Mouse (Mus musculus): ENCODE measurements around the gene Slc4a7. TPM values are rescaled to one million over a fixed set of nuclear protein-coding genes. Genes with fewer than 3 reads are reported as not detected.

Slc4a7 gene
- polyA plus RNA-seq, 1 experiment: 34.5 TPM

DNA sequence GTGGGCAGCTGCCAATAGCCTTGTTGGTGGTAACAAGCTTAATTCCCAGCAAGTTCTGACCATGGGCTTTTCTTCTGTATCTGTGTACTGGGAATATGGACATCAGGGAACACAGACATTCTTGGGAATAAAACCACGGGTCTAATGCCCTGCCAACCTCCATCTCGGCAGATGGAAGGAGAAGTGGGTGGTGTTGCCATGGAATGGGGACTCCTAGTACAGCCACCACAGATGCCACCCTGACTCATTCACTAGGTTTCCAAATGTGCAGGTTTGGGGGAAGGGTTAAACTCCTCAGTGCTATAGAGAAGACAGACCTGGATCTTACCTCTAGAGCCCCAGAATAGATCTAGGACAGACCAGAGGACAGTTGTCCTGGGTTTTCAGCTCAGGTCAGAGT lies 132.2 kb downstream of the Slc4a7 start:
- Histone ChIP-seq H3K27ac (ENCODE audit: insufficient read depth, low read length) (no peak overlapping the region), H3K4me3 (ENCODE audit: insufficient read depth, low read length) (no peak overlapping the region), H3K4me1 (ENCODE audit: control insufficient read depth, insufficient read depth, low read length) (peaks cover 16% of the 10 kb centered on the region)
- no peak for TF ChIP-seq POLR2A (IDR thresholded peaks at IDR 0.05; ENCODE audit: low read depth, low read length)
- no peak for TF ChIP-seq CTCF (IDR thresholded peaks at IDR 0.05; ENCODE audit: borderline replicate concordance, insufficient read depth, low read length)

DNA sequence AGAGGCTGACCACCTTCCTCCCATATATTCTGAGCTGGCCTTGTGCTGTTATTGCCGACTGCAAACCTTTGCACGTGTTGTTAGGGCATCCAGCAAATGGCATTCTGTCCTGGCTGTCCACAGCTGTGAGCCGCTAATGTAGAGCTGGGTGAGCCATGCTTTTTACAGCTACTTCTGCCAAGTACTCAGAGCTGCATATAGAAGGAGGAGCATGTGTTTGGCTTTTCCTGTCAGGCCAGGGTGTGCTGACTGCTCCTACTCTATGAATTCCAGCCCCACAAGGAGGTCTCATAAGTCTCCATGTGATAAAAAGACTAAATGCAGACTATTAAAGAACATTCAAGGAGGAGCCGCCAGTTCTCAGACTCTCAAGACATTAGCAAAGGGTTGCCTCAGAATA lies 135.5 kb downstream of the Slc4a7 start:
- peaks cover 11% of the 10 kb centered on the region for H3K4me1 ChIP-seq (ENCODE audit: control insufficient read depth, insufficient read depth, low read length)

DNA sequence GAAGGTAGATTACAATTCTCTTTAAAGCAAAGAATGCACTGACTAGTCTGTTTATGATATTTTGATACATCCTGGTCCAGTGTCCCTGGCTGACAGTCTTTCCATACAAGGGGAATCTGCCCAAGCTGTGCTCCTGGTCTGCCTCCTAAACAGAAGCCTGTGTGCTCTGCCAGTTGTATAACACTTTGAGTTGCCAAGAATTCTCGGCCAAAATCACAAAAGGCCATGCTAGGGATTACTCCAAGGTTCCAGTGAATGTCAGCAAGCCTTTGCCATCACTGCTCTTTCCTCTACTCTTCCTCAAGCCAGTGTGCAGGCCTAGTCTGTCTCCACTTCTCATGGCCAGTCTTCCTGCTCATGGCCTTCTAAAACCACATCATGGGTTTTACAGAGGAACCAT lies 136.0 kb downstream of the Slc4a7 start:
- H3K4me3 ChIP-seq (ENCODE audit: insufficient read depth, low read length): no peak overlapping the region
- TF ChIP-seq POLR2A (IDR thresholded peaks at IDR 0.05; ENCODE audit: low read depth, low read length) (no peak), CTCF (IDR thresholded peaks at IDR 0.05; ENCODE audit: borderline replicate concordance, insufficient read depth, low read length) (no peak)
- peaks cover 9% of the 10 kb centered on the region for H3K4me1 ChIP-seq (ENCODE audit: control insufficient read depth, insufficient read depth, low read length)

More for the DNA sequence above, 135.5 kb downstream of the Slc4a7 start:
- Histone ChIP-seq H3K27ac (ENCODE audit: insufficient read depth, low read length) (no peak overlapping the region), H3K4me3 (ENCODE audit: insufficient read depth, low read length) (no peak overlapping the region)
- TF ChIP-seq POLR2A (IDR thresholded peaks at IDR 0.05; ENCODE audit: low read depth, low read length) (no peak), CTCF (IDR thresholded peaks at IDR 0.05; ENCODE audit: borderline replicate concordance, insufficient read depth, low read length) (no peak)

DNA sequence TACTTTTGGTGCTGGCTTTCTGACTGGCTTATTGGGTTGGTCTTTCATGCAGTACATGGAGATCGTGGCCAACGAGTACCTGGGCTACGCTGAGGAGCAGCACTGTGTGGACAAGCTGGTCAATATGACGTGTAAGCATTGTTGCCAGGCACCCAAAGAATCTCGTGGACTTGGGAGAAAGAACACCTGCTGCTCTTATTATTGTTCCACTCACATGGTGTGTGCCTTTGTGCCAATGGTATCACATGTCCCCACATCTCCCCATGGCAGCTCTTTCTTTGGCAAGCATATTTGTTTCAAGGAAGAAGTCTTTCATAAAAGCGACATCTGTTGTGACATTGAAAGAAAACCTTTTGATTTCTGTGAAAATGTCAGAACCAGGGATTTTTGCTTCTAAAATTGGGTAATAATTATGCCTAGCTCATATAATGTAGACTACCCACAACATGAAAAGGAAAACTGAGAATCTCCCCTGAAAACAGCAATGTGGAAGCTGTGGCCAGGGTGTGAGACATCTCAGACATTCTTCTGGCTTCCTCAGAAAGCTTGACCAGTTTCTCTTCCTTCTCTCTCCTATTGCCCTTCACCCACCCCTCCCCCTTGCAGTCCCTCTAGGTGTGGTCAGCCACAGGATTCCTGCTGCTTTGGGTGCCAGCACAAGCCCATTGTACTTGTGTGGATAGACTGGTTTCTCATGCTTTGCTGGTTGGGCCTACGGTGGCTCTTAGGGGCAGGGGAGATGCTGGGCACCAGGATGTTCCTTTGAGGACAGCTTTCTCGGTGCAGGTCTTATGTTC lies 140.9 kb downstream of the Slc4a7 start:
- Histone ChIP-seq H3K4me1 (ENCODE audit: control insufficient read depth, insufficient read depth, low read length) (no peaks in the 10 kb centered on the region), H3K4me3 (ENCODE audit: insufficient read depth, low read length) (no peak overlapping the region), H3K27ac (ENCODE audit: insufficient read depth, low read length) (no peak overlapping the region)
- no peak for TF ChIP-seq POLR2A (IDR thresholded peaks at IDR 0.05; ENCODE audit: low read depth, low read length)
- TF ChIP-seq CTCF (IDR thresholded peaks at IDR 0.05; ENCODE audit: borderline replicate concordance, insufficient read depth, low read length): no peak

More for the DNA sequence above, 136.0 kb downstream of the Slc4a7 start:
- no peak overlapping the region for H3K27ac ChIP-seq (ENCODE audit: insufficient read depth, low read length)

Other genes with a start within 250 kb of the Slc4a7 start
- 0.10 and 0.11 TPM in 2 replicates for gene Nek10, start 101.1 kb downstream of the Slc4a7 start, polyA plus RNA-seq (2011; ENCODE audit: insufficient read length, low read depth, missing spikeins)